Mouse (Mus musculus) spleen, adult 2 months (tissue): ENCODE measurements around the gene Cebpa.

ENCODE experiments used
- CTCF ChIP-seq: fragments of 200-500 bp; IDR thresholded peaks from 2 replicates; pipeline ENCODE4 v1.5.1; 2011; ENCODE audit warnings: mild to moderate bottlenecking, inconsistent platforms; ENCODE audit not compliant: insufficient read depth, insufficient read length, insufficient replicate concordance; ENCODE audit errors: extremely low read depth
- POLR2A ChIP-seq: fragments of 200-500 bp; IDR thresholded peaks from 2 replicates; pipeline ENCODE4 v1.6.1; 2011; ENCODE audit warnings: low read depth, low read length, inconsistent platforms

- TF ChIP-seq CTCF (no peak), POLR2A (no peak)
Measured at GRCm38 (mm10) chr7:35146269-35146668, 27.2 kb downstream of the Cebpa start.
